Mouse (Mus musculus) ovary, adult 10 weeks (tissue): ENCODE data around the gene Mapk10. TPM values are rescaled to one million over a fixed set of nuclear protein-coding genes. Genes with fewer than 3 reads are reported as not detected.

Experiments
- polyA plus RNA-seq: library from polyadenylated mRNA; stranded (reverse); fragments of 350-450 nt; fragmentation: Illumina TruSeq; extraction: RNeasy Lipid Tissue Mini Kit (QIAGEN cat#74804); gene quantifications from one replicate; pipeline ENCODE4 v1.2.3, GENCODE M21; 2014

The Mapk10 gene
- polyA plus RNA-seq = 7.4 TPM

DNA sequence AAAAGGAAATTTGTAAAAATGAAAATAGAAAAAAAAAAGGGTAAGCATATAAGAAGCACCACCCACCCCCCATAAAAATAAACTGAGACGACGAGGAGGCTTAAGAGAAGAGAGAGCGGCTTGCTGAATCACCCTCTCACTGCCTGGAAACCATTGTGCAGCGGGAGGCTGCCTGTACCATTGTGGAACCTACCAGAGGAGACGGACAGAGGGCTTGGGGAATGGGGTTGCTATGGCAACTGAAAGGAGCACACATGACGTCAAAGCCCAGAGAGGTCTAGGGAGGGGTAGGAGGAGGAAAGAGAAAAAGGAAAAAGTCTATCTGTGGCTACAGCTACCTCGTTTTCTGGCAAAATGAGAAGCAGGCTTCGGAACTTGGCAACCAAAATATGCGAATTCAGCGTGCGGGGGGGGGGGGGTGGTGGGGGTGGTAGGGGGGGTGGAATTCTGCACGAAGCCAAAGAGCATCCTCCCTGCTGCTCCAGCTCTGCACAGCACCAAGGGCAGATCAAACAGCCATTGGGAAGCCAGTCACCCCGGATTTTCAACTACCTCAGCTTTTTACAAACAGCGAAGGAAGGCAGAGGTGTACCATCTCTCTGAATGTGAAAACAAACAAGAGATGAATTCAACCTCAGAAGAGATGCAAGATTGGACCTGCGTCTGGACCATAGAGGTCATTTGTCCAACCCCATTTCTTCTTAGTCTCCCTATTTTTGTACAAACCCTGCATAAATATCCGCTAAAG is at the start of gene Mapk10:
Gene Mapk10 (minus strand): TSS at position 234 of the 748 bp plus-strand sequence.

Other genes with a start within 250 kb of the Mapk10 start
- gene Ptpn13, start 213.9 kb upstream of the Mapk10 start, polyA plus RNA-seq = 27.6 TPM